Mouse (Mus musculus): Measurements from ENCODE around the gene Zyx. TPM values are rescaled to one million over a fixed set of nuclear protein-coding genes. Genes with fewer than 3 reads are reported as not detected.

The Zyx gene
- total RNA-seq, 2 experiments from 2014 or later: 57.1 to 59.8 TPM

- intact Hi-C loops (cut with DNase I): loop anchor here (1.0 kb wide), 1 partner anchor 234 kb away; no protein-coding TSS in a partner anchor
- DNase-seq (ENCODE audit: low spot score): peak; percentile 72
These were observed 414 bp upstream of the Zyx start for GRCm38 (mm10) chr6:42349006-42349425.

DNA sequence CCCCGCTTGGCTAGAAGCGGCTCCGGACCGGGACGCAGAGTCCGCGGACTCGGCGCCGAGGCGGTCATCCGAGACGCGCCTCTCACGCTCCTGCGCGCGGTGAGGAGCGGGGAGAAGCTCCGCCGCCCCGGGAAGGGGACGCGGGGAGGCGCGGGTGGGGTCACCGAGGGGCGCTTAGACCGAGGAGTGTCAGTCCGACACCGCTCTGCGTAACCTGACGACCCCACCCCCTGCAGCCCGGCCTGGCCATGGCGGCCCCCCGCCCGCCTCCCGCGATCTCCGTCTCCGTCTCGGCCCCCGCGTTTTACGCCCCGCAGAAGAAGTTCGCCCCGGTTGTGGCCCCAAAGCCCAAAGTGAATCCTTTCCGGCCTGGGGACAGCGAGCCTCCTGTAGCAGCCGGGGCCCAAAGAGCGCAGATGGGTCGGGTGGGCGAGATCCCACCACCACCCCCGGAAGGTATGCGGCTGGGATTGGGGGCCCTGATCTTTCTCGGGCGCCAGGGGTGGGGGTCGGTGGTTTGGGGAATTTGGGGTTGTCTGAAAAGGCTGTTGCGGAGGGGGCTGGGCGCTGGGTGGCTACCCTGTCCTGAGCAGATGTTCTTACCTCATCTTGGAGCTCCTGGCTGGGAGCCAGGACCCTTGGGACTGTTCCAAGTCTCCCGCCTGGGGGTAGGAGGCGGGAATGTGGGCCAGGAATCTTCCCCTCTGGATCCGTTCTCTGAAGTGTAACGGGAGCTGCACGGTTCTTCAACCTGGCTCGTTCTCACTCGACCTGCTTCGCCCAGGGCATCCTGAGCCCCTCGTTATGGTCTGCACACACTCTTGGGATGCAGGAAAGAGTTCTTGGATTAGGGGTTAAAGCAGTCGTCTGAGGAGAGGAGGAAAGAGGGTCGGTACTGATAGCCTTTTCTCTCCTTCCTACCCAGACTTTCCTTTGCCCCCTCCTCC is 864 bp downstream of the Zyx start:
- DNase-seq (ENCODE audit: low spot score): peak; percentile 78
- intact Hi-C loops (cut with DNase I): loop anchor here (1.0 kb wide), 1 partner anchor 25 kb away; no protein-coding TSS in a partner anchor

DNA sequence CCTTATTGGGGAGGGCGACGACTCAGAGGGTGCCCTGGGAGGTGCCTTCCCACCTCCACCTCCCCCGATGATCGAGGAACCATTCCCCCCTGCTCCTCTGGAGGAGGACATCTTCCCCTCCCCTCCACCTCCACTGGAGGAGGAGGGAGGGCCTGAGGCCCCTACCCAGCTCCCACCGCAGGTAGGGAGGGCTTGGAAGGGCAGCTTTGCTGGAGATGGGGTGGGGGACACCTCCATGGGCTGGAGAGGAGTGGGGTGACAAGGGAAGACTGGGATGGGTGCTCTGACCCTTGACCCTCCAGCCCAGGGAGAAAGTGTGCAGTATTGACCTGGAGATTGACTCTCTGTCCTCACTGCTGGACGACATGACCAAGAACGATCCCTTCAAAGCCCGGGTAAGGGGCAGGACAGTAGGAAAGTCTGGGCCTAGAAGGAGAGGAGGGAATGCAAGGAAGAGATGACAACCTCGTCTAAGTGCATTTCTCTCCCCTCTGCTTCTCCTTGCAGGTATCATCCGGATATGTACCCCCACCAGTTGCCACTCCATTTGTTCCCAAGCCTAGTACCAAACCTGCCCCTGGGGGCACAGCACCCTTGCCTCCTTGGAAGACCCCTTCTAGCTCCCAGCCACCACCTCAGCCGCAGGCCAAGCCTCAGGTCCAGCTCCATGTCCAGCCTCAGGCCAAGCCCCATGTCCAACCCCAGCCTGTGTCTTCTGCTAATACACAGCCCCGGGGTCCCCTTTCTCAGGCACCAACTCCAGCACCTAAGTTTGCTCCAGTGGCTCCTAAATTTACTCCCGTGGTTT is 1.7 kb downstream of the Zyx start:
- no peak for DNase-seq (ENCODE audit: low spot score)
- intact Hi-C loops (cut with DNase I): loop anchor here (1.0 kb wide), 1 partner anchor 24 kb away; no protein-coding TSS in a partner anchor

DNA sequence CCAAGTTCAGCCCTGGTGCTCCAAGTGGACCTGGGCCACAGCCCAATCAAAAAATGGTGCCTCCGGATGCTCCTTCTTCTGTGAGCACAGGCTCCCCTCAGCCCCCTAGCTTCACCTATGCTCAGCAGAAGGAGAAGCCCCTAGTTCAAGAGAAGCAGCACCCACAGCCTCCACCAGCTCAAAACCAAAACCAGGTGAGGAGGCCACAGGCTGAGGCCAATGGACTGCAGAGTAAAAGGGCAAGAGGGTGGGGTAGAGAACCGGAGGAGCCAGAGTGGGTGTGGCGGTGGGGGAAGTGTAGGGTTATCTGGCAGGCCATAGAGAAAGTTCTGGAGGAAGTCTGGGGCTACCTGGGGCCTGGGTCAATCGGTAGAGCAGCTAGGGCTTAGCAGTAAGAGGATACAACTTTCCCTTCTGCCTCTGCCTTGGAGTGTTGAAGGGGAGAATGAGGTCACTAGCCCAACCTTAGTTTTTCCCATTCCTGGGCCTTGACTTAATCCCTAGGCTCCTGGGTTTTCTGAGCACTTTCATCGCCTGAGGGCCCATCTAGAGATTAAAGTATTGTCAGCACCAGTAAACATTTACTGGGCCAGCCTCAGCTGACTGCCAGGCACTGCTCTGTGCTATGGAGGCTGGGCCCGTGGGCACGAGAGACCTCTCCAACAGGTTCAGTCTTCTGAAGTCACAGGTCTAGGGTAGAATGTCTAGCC is 2.5 kb downstream of the Zyx start:
- intact Hi-C loops (cut with DNase I): no loop called here
- no peak for DNase-seq (ENCODE audit: low spot score)

GRCm38 (mm10) chr6:42352486-42352846 is 3.0 kb downstream of the Zyx start:
- intact Hi-C loops (cut with DNase I): no loop called here
- no peak for DNase-seq (ENCODE audit: low spot score)

GRCm38 (mm10) chr6:42353180-42353579 is 3.8 kb downstream of the Zyx start:
- no peak for DNase-seq (ENCODE audit: low spot score)
- intact Hi-C loops (cut with DNase I): no loop called here

GRCm38 (mm10) chr6:42354076-42355019 is 4.9 kb downstream of the Zyx start:
- no peak for DNase-seq (ENCODE audit: low spot score)
- intact Hi-C loops (cut with DNase I): no loop called here

- intact Hi-C loops (cut with DNase I): no loop called here
- no peak for DNase-seq (ENCODE audit: low spot score)
These were observed 5.9 kb downstream of the Zyx start for GRCm38 (mm10) chr6:42355366-42355765.

DNA sequence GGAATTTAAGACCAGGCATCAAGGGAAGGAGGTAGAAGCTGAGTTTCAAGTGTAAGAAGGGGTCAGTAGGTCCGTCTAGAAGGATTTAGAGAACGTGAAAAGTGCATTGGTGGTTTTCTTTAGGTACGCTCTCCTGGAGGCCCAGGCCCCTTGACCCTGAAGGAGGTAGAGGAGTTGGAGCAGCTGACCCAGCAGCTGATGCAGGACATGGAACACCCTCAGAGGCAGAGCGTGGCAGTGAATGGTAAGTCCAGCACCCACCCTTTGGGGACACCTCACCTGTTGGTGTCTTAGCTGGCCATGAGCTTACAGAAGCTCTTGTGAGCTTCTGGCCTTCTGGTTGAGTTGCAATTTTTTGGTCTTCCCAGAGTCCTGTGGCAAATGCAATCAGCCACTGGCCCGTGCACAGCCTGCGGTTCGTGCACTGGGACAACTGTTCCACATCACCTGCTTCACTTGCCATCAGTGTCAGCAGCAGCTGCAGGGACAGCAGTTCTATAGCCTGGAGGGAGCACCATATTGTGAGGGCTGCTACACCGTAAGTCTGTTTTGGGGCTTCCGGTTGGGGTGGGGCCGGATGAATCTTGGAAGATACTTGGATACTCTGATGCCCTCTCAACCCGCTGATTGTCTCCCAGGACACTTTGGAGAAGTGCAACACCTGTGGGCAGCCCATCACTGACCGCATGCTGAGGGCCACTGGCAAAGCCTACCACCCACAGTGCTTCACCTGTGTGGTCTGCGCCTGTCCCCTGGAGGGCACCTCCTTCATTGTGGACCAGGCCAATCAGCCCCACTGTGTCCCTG is 6.6 kb downstream of the Zyx start:
- intact Hi-C loops (cut with DNase I): no loop called here
- DNase-seq (ENCODE audit: low spot score): no peak

DNA sequence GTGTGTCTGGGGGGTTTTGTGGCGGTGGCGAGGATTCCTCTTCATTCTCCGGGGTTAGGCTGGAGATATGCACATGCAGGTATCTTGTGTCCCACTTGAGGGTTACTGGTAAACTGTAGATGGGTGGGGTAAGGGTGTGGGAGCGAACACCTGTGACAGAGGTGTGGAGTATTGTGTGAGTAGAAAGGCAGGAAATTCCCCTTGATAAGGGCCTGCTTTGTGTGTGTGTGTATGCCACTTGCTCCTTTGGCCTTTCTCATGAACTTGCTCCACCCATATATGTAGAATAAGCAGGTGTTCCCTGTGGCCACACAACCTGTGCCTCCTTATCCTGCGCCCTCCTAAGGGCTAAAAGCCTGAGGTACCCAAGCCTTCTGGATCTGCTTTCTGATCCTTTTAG is 7.5 kb downstream of the Zyx start:
- intact Hi-C loops (cut with DNase I): no loop called here
- DNase-seq (ENCODE audit: low spot score): no peak

- intact Hi-C loops (cut with DNase I): no loop called here
- DNase-seq (ENCODE audit: low spot score): no peak
These were observed 8.5 kb downstream of the Zyx start for GRCm38 (mm10) chr6:42357901-42358300.

GRCm38 (mm10) chr6:42358901-42359300 is 9.5 kb downstream of the Zyx start:
- no peak for DNase-seq (ENCODE audit: low spot score)
- intact Hi-C loops (cut with DNase I): no loop called here

- intact Hi-C loops (cut with DNase I): no loop called here
- no peak for DNase-seq (ENCODE audit: low spot score)
These were observed 10.1 kb downstream of the Zyx start for GRCm38 (mm10) chr6:42359364-42360147.

DNA sequence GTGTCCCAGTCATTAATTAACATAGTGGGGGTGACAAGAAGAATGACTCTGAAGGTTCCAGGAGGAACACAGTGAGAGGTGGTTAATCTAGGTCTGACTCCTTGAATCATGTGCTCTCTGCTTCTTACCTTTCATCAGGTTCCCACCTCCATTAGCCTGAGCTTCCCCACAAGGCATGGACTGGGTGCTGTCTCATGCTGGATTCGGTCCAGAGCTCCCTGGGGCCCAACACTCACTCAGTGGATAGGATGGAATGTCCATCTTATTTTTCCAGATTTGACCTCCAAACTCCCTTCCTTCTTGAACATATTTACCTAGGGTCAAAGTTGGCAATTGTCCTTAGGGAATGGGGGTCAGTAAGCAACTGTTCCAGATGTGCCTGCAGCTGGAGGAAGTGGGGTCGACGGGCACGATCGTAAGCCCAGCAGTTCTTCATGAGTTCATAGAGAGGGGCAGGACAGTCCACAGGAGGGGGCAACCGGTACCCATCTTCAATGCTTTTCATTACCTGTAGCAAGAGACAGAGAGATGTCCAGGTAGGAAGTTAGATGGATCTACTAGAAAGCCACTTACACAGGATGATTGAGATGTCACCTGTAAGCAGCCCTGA is 10.9 kb downstream of the Zyx start:
- intact Hi-C loops (cut with DNase I): no loop called here
- DNase-seq (ENCODE audit: low spot score): no peak

GRCm38 (mm10) chr6:42361041-42361895 is 11.8 kb downstream of the Zyx start:
- intact Hi-C loops (cut with DNase I): no loop called here
- no peak for DNase-seq (ENCODE audit: low spot score)

DNA sequence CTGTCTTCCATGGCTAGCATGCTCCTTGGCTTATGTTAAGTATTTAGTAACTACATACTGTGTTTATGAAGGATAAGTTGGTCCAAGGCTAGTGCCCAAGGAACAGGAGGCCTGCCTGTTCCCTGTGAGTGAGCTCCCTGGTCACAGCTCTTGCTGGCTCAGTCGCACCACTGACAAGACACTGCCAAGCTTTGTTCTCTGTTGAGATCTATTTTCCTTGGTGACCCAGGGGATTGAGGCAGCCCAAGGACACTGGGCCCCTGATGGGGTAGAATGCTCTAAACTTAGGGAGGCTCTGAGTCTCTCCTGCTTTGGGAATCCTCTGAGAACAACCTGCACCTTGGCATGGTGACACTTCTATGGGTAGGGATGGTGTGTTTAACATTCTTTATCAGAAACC is 12.6 kb downstream of the Zyx start:
- intact Hi-C loops (cut with DNase I): no loop called here
- no peak for DNase-seq (ENCODE audit: low spot score)

Data from heart, postnatal 25 days (tissue).